Mouse (Mus musculus) MEL (cell line): ENCODE data around the gene Ssh3.

Experiments used
- CHD2 ChIP-seq: IDR thresholded peaks from 2 replicates; pipeline ENCODE4 v1.6.1; 2011; ENCODE audit warnings: low read length, improper control_type of control experiment
- CTCF ChIP-seq, 3 experiments: IDR thresholded peaks in 2 of 3; conservative IDR thresholded peaks in 1 of 3; 2 replicates each; pipeline ENCODE4 v1.5.1; 2011 to 2012; ENCODE audit warnings: low read length in 3 of 3, low read depth in 2 of 3, mild to moderate bottlenecking in 2 of 3, improper control_type of control experiment in 1 of 3, inconsistent platforms in 1 of 3, mixed read lengths in 1 of 3, moderate library complexity in 1 of 3; ENCODE audit not compliant: control insufficient read depth in 1 of 3, insufficient read depth in 1 of 3, poor library complexity in 1 of 3, severe bottlenecking in 1 of 3
- GATA1 ChIP-seq: IDR thresholded peaks from 2 replicates; pipeline ENCODE4 v1.6.1; 2011; ENCODE audit warnings: low read depth, low read length, improper control_type of control experiment
- JUND ChIP-seq: IDR thresholded peaks from 2 replicates; pipeline ENCODE4 v1.6.1; 2011; ENCODE audit warnings: low read depth, mild to moderate bottlenecking, improper control_type of control experiment, low read length
- MAX ChIP-seq: IDR thresholded peaks from 2 replicates; pipeline ENCODE4 v1.6.1; 2011; ENCODE audit warnings: low read length, improper control_type of control experiment
- MYC ChIP-seq: IDR thresholded peaks from 2 replicates; pipeline ENCODE4 v1.6.1; 2011; ENCODE audit warnings: low read depth, mild to moderate bottlenecking, low read length, improper control_type of control experiment, moderate library complexity
- POLR2A ChIP-seq, 2 experiments: IDR thresholded peaks; 2 replicates each; pipeline ENCODE4 v1.6.1; 2011 to 2012; ENCODE audit warnings: low read length in 2 of 2, mild to moderate bottlenecking in 2 of 2, control low read depth in 1 of 2, improper control_type of control experiment in 1 of 2, low read depth in 1 of 2, moderate library complexity in 1 of 2; ENCODE audit not compliant: control insufficient read depth in 1 of 2, insufficient read depth in 1 of 2, poor library complexity in 1 of 2
- POLR2AphosphoS5 ChIP-seq: IDR thresholded peaks from 2 replicates; pipeline ENCODE4 v1.6.1; 2012; ENCODE audit warnings: low read depth, borderline replicate concordance, mild to moderate bottlenecking, inconsistent platforms, low read length, moderate library complexity, mixed read lengths
- TAL1 ChIP-seq: IDR thresholded peaks from 2 replicates; pipeline ENCODE4 v1.6.1; 2012; ENCODE audit warnings: mild to moderate bottlenecking, inconsistent platforms, low read length, moderate library complexity, mixed read lengths
- TBP ChIP-seq: IDR thresholded peaks from 2 replicates; pipeline ENCODE4 v1.8.0; 2011; ENCODE audit warnings: low read depth, low read length, improper control_type of control experiment
- USF1 ChIP-seq: IDR thresholded peaks from 2 replicates; pipeline ENCODE4 v1.6.1; 2014; ENCODE audit warnings: low read depth, mild to moderate bottlenecking, inconsistent platforms, low read length, improper control_type of control experiment, moderate library complexity
- ZKSCAN1 ChIP-seq: IDR thresholded peaks from 2 replicates; pipeline ENCODE4 v1.6.1; 2012; ENCODE audit warnings: low read depth, mild to moderate bottlenecking, inconsistent platforms, low read length, improper control_type of control experiment, moderate library complexity

- TF ChIP-seq MAX, result no peak
- no peak for TF ChIP-seq CTCF (IDR thresholded peaks at IDR 0.05 in 2 of 3, conservative IDR thresholded peaks at IDR 0.05 in 1 of 3; ENCODE audit: control insufficient read depth in 1 of 3, insufficient read depth in 1 of 3, low read depth in 2 of 3, low read length in 3 of 3, poor library complexity in 1 of 3, severe bottlenecking in 1 of 3)
- no peak for TF ChIP-seq POLR2A (IDR thresholded peaks at IDR 0.05; ENCODE audit: control insufficient read depth in 1 of 2, insufficient read depth in 1 of 2, low read depth in 1 of 2, low read length in 2 of 2, poor library complexity in 1 of 2)
- TF ChIP-seq JUND, result no peak
- TF ChIP-seq GATA1, result no peak
- TF ChIP-seq MYC, result no peak
- TF ChIP-seq POLR2AphosphoS5, result no peak
- no peak for TF ChIP-seq CHD2
- TF ChIP-seq USF1, result no peak
- no peak for TF ChIP-seq TAL1
- no peak for TF ChIP-seq TBP
- TF ChIP-seq ZKSCAN1, result no peak
Measured at GRCm38 (mm10) chr19:4296611-4297010, 27.6 kb upstream of the Ssh3 start.
